Mouse (Mus musculus) mouse embryonic stem cell (cell line): ENCODE measurements around the gene Shc1.

Experiments
- in situ Hi-C, 2 experiments: fragments of 300-500 bp; cut with MboI; formaldehyde crosslinking; loops; 1 replicate in 1 of 2; 3 replicates in 1 of 2; pipeline ENCODE4 v1.14.3; 2019 to 2020; ENCODE audit warnings: low sequenced_read_pairs in 2 of 2, low pct_unique_long_range_greater_than_20kb in 1 of 2, mixed read lengths in 1 of 2; ENCODE audit not compliant: unreplicated experiment in 1 of 2

The Shc1 gene

GRCm38 (mm10) chr3:89388901-89389740, 29.1 kb upstream of the Shc1 start:
- in situ Hi-C loops, result no loop called here

- in situ Hi-C loops, result no loop called here
These were observed 28.1 kb upstream of the Shc1 start for GRCm38 (mm10) chr3:89390111-89390515.

DNA sequence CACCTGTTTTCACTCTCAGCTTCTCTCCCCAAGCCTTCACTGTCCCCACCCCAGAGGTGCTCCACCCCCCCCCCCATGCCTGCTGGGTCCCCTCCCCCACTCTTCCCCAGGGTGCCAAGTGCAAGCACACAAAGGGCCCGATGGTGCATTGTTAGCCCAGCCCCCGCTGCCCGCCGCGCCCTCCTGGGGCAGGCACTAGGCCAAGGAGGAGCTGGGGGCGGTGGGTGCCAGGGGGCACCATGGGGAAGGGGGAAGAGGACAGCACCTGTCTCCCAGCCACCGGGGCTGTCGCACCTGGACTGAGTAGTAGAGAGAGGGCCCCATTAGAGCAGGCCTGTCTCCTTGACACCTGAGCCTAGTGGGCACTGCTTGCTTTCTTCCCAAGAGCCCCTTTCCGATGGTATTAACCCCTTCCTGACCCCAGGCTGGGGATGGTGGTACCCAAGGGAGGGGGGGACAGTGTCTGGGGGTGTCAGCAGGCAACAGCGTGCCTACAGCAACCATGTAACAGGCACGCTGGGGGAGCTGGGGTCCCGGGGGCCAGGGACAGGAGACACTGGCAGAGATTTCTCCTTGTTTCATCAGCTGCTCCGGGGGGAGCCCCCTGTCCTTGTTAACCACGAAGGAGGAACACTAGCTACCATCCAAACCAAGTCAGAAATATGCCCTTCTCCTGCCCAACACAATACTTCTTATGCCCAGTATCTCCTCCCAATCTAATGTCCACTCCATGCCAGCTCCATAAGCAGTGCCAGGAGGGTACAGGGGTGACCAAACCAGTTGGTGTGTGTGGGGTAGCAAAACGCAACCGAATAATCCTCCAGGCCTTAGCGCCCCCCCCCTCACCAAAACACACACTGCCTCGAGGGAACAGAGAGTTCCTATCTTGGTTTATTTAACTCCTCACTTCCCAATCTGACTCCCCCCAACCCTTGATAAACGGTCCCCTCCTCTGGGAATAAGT, 27.3 kb upstream of the Shc1 start:
- in situ Hi-C loops, result no loop called here

GRCm38 (mm10) chr3:89391663-89392511, 26.4 kb upstream of the Shc1 start:
- in situ Hi-C loops, result no loop called here

GRCm38 (mm10) chr3:89392871-89393311, 25.4 kb upstream of the Shc1 start:
- in situ Hi-C loops, result no loop called here

- in situ Hi-C loops, result no loop called here
These were observed 24.6 kb upstream of the Shc1 start for GRCm38 (mm10) chr3:89393605-89394004.

- in situ Hi-C loops, result no loop called here
These were observed 24.0 kb upstream of the Shc1 start, which contains the start of gene Zbtb7b for GRCm38 (mm10) chr3:89394006-89394893. Gene Zbtb7b (minus strand): TSS chr3:89394776.

DNA sequence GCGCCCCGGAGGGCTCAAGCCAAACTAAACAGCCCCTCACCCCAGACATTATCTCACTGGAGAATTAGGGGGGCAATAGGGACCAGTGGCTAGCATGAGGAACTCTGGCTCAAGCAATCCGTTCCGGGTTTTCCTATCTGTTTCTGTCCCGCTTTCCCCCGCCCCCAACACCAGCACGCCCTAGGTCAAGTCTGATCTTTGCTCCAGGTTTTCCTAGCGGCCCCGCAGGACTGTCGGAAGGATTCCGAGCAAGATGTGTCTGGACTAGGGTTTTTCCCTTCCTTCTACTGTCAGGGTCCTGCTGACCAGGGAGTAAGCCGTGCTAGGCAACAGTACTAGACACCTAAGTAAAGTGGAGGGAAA, 23.4 kb upstream of the Shc1 start:
- in situ Hi-C loops, result no loop called here

DNA sequence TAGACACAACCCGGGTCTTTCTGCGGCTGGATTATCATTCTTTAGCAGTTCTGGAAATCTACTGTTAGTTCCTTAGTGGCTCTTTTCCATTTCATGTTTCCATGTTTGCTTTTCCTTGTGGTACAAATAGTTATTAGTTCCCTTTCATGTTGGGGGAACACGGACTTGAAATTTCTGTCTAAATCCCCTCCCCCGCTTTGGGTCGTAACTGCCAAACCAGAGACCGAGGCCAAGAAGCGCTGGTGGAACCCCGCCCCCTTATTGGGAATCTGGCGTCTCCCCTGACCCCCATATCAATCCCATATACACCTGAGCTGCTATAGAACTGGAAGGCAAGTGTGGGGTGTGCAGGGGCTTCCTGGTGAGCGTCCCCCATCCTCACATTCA, 22.8 kb upstream of the Shc1 start:
- in situ Hi-C loops, result no loop called here

DNA sequence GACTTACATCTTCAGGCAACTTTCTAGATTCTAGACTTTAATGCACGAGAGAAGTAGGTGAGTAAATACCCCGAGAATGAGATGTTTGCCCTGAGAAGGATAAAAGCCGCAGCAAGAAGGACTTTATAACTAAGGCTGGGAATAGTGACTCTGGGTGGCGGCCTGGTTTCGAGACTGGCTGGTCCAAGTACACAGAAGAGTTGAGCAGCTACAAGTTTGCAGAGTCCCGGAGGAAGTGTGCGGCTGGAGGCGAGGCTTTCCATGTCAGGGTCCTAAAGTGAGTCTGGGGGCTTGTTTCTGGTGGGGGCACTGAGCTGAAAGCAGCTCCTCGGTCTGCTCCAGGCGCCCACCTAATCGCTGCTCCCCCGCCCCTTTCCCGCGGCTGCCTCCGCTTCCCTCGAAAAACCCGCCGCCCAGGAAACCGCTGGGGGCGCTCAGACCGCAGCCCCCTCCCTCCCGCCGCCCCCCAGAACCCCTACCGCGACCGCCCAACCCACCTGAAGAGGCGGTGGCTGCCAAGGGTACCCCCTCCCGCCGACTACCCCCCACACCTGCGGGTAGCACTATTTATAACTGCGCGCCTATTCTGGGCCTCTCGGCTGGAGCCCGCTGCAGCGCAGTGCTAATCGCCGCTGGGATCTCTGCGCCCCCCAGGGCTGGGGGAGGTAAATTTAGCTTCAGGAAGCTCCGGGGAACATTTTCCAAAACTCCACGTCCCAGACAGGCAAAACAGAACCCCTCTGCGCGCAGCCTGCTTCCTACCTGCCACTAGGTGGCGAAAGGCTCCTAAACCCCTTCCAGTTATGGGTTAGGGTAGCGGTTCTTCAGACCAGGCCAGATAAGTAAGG, 22.2 kb upstream of the Shc1 start:
- in situ Hi-C loops, result no loop called here

DNA sequence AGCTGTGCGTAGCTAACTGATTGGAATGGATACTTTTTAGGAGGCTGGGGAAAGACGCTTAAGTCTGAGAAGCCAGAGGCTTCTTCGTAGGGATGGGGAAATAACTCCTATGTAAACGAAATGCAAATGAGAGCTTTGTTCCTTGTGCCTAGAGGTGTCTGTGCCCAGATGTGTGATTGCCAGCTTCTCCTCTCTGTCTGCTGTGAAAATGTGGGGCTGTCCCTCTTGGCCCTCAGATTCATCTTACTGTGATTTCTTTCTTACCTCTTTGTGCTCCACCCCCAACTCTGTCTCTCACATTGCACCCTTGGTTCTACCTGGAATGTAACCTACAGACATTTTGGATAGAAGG, 21.6 kb upstream of the Shc1 start:
- in situ Hi-C loops, result no loop called here

DNA sequence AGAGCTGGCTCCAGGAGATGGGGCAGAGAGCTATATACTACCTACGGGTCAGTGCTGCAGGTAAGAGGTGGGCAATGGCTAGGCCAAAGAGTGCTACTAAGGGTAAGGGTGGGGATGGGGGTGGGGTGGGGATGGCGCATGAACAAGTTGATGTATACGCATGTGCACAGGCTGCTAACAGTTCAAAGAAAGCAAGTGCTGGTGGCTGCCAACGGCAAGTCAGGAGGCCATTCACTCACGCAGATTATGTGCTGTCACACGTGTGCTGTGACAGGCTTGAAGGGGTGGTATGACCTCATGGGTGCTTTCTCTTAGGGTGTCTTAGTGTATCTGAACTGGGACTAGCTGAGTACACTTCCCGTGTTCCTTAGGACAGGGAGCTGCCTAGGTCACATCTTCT, 16.9 kb upstream of the Shc1 start:
- in situ Hi-C loops, result no loop called here

- in situ Hi-C loops, result no loop called here
These were observed 15.6 kb upstream of the Shc1 start, which contains the start of gene Lenep for GRCm38 (mm10) chr3:89402693-89403092. Gene Lenep (minus strand): TSS chr3:89402793.

- in situ Hi-C loops, result no loop called here
These were observed 11.4 kb upstream of the Shc1 start for GRCm38 (mm10) chr3:89406887-89407286.

DNA sequence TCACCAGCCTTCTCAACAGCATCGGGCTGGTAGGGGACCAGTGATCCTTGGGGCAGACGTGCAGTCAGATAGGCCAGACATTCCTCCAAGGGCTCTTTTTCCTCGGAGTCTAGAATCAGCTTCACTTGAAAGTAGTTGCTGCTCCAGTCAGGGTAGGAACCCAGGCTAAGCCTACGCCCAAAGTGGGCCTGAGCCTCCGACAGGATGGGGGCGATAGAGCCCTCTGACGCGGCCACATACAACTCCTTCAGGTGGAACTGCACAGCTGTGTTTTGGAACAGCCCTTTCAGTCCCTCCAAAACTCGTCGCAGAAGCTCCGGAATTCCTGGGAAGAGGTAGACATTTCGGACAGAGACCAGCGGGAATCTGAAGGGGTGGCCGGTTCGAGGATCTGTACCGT, 9.8 kb upstream of the Shc1 start:
- in situ Hi-C loops, result no loop called here

- in situ Hi-C loops, result no loop called here
These were observed 8.5 kb upstream of the Shc1 start for GRCm38 (mm10) chr3:89409701-89410100.

GRCm38 (mm10) chr3:89410864-89411263, 7.4 kb upstream of the Shc1 start:
- in situ Hi-C loops, result no loop called here
